Mouse (Mus musculus): Measurements from ENCODE around the gene Adamtsl3. TPM values are rescaled to one million over a fixed set of nuclear protein-coding genes. Genes with fewer than 3 reads are reported as not detected.

Gene Adamtsl3
- total and polyA plus RNA-seq, 2 experiments from 2014 or later = 1.2 to 4.2 TPM

- H3K27me3 ChIP-seq (ENCODE audit: insufficient read depth, low read length) = peaks cover 27% of the 10 kb centered on the region
- no peak overlapping the region for H3K9ac ChIP-seq (replicated peaks; ENCODE audit: low read length, poor library complexity, severe bottlenecking)
- H3K9me3 ChIP-seq (ENCODE audit: low read length) = no peaks in the 10 kb centered on the region
- H3K4me2 ChIP-seq (ENCODE audit: low read depth, low read length, poor library complexity, severe bottlenecking) = no peak overlapping the region
- H3K27ac ChIP-seq (ENCODE audit: low read depth, low read length) = no peak overlapping the region
- H3K4me3 ChIP-seq (ENCODE audit: low read depth, low read length) = no peak overlapping the region
- no peak for TF ChIP-seq CTCF (IDR thresholded peaks at IDR 0.05)
- DNase-seq (ENCODE audit: low spot score) (peak; percentile 48), ATAC-seq (ENCODE audit: low FRiP score) (no peak)
- 43% methylated on average over 1 of the region's 1 CpGs for WGBS
- H3K4me1 ChIP-seq (ENCODE audit: insufficient read depth, low read length) = no peaks in the 10 kb centered on the region
- H3K36me3 ChIP-seq (ENCODE audit: insufficient read depth, low read length) = no peaks in the 10 kb centered on the region
Observed at GRCm38 (mm10) chr7:82334000-82334399, 1.5 kb upstream of the Adamtsl3 start.

GRCm38 (mm10) chr7:82336132-82336531 lies 638 bp downstream of the Adamtsl3 start:
- no peak overlapping the region for H3K27ac ChIP-seq (ENCODE audit: low read depth, low read length)
- peaks cover 27% of the 10 kb centered on the region for H3K27me3 ChIP-seq (ENCODE audit: insufficient read depth, low read length)
- H3K36me3 ChIP-seq (ENCODE audit: insufficient read depth, low read length) = no peaks in the 10 kb centered on the region
- no peaks in the 10 kb centered on the region for H3K9me3 ChIP-seq (ENCODE audit: low read length)
- DNase-seq (ENCODE audit: low spot score) (no peak), ATAC-seq (ENCODE audit: low FRiP score) (peak; percentile 69)
- peak overlapping the region; percentile 74 for H3K4me2 ChIP-seq (ENCODE audit: low read depth, low read length, poor library complexity, severe bottlenecking)
- peak overlapping the region; percentile 39; the same call in 1 of the 2 replicates for H3K9ac ChIP-seq (replicated peaks; ENCODE audit: low read length, poor library complexity, severe bottlenecking)
- no peak; the same call in 1 of the 2 replicates for TF ChIP-seq CTCF (IDR thresholded peaks at IDR 0.05)
- peak overlapping the region; percentile 46 for H3K4me3 ChIP-seq (ENCODE audit: low read depth, low read length)
- under 1% methylated on average over 34 of the region's 34 CpGs for WGBS
- no peaks in the 10 kb centered on the region for H3K4me1 ChIP-seq (ENCODE audit: insufficient read depth, low read length)

GRCm38 (mm10) chr7:82338121-82338520 lies 2.6 kb downstream of the Adamtsl3 start:
- 70% methylated on average over 9 of the region's 9 CpGs for WGBS
- no peak overlapping the region for H3K9ac ChIP-seq (replicated peaks; ENCODE audit: low read length, poor library complexity, severe bottlenecking)
- no peak overlapping the region for H3K4me3 ChIP-seq (ENCODE audit: low read depth, low read length)
- H3K4me2 ChIP-seq (ENCODE audit: low read depth, low read length, poor library complexity, severe bottlenecking) = no peak overlapping the region
- no peak overlapping the region for H3K27ac ChIP-seq (ENCODE audit: low read depth, low read length)
- no peaks in the 10 kb centered on the region for H3K36me3 ChIP-seq (ENCODE audit: insufficient read depth, low read length)
- no peaks in the 10 kb centered on the region for H3K9me3 ChIP-seq (ENCODE audit: low read length)
- ATAC-seq (ENCODE audit: low FRiP score) (no peak), DNase-seq (ENCODE audit: low spot score) (no peak)
- peaks cover 27% of the 10 kb centered on the region for H3K27me3 ChIP-seq (ENCODE audit: insufficient read depth, low read length)
- H3K4me1 ChIP-seq (ENCODE audit: insufficient read depth, low read length) = no peaks in the 10 kb centered on the region
- no peak for TF ChIP-seq CTCF (IDR thresholded peaks at IDR 0.05)

GRCm38 (mm10) chr7:82338532-82338931 lies 3.0 kb downstream of the Adamtsl3 start:
- WGBS = 79% methylated on average over 4 of the region's 4 CpGs
- Histone ChIP-seq H3K27me3 (ENCODE audit: insufficient read depth, low read length) (peaks cover 27% of the 10 kb centered on the region), H3K9ac (replicated peaks; ENCODE audit: low read length, poor library complexity, severe bottlenecking) (no peak overlapping the region), H3K9me3 (ENCODE audit: low read length) (no peaks in the 10 kb centered on the region), H3K36me3 (ENCODE audit: insufficient read depth, low read length) (no peaks in the 10 kb centered on the region), H3K4me1 (ENCODE audit: insufficient read depth, low read length) (no peaks in the 10 kb centered on the region), H3K27ac (ENCODE audit: low read depth, low read length) (no peak overlapping the region), H3K4me3 (ENCODE audit: low read depth, low read length) (no peak overlapping the region), H3K4me2 (ENCODE audit: low read depth, low read length, poor library complexity, severe bottlenecking) (no peak overlapping the region)
- DNase-seq (ENCODE audit: low spot score) (no peak), ATAC-seq (ENCODE audit: low FRiP score) (no peak)
- TF ChIP-seq CTCF (IDR thresholded peaks at IDR 0.05) = peak; percentile 44

GRCm38 (mm10) chr7:82339214-82339613 lies 3.7 kb downstream of the Adamtsl3 start:
- 55% methylated on average over 3 of the region's 3 CpGs for WGBS
- Histone ChIP-seq H3K36me3 (ENCODE audit: insufficient read depth, low read length) (no peaks in the 10 kb centered on the region), H3K4me1 (ENCODE audit: insufficient read depth, low read length) (no peaks in the 10 kb centered on the region), H3K27me3 (ENCODE audit: insufficient read depth, low read length) (peaks cover 27% of the 10 kb centered on the region), H3K9ac (replicated peaks; ENCODE audit: low read length, poor library complexity, severe bottlenecking) (no peak overlapping the region), H3K27ac (ENCODE audit: low read depth, low read length) (no peak overlapping the region), H3K4me3 (ENCODE audit: low read depth, low read length) (no peak overlapping the region), H3K9me3 (ENCODE audit: low read length) (no peaks in the 10 kb centered on the region), H3K4me2 (ENCODE audit: low read depth, low read length, poor library complexity, severe bottlenecking) (no peak overlapping the region)
- TF ChIP-seq CTCF (IDR thresholded peaks at IDR 0.05) = peak; percentile 66
- DNase-seq (ENCODE audit: low spot score) (no peak), ATAC-seq (ENCODE audit: low FRiP score) (no peak)

- TF ChIP-seq CTCF (IDR thresholded peaks at IDR 0.05) = no peak
- no peaks in the 10 kb centered on the region for H3K36me3 ChIP-seq (ENCODE audit: insufficient read depth, low read length)
- 49% methylated on average over 8 of the region's 8 CpGs for WGBS
- no peak overlapping the region for H3K4me2 ChIP-seq (ENCODE audit: low read depth, low read length, poor library complexity, severe bottlenecking)
- H3K27ac ChIP-seq (ENCODE audit: low read depth, low read length) = no peak overlapping the region
- H3K9ac ChIP-seq (replicated peaks; ENCODE audit: low read length, poor library complexity, severe bottlenecking) = no peak overlapping the region
- no peak for DNase-seq (ENCODE audit: low spot score)
- H3K27me3 ChIP-seq (ENCODE audit: insufficient read depth, low read length) = peaks cover 10% of the 10 kb centered on the region
- H3K4me3 ChIP-seq (ENCODE audit: low read depth, low read length) = no peak overlapping the region
- H3K9me3 ChIP-seq (ENCODE audit: low read length) = no peaks in the 10 kb centered on the region
- no peak for ATAC-seq (ENCODE audit: low FRiP score)
- H3K4me1 ChIP-seq (ENCODE audit: insufficient read depth, low read length) = no peaks in the 10 kb centered on the region
Observed at GRCm38 (mm10) chr7:82341476-82341875, 6.0 kb downstream of the Adamtsl3 start.
